Mouse (Mus musculus) frontal cortex, adult 2 months (tissue): ENCODE data around the gene Gm10518. TPM values are rescaled to one million over a fixed set of nuclear protein-coding genes. Genes with fewer than 3 reads are reported as not detected.

ENCODE experiments used
- DNase-seq, 2 experiments: peaks; one replicate each; pipeline ENCODE4 v3.0.0; 2022; ENCODE audit warnings: low spot score in 1 of 2; ENCODE audit errors: extremely low spot score in 1 of 2
- polyA plus RNA-seq: library from polyadenylated mRNA; depleted of rRNA; stranded (reverse); fragments of >200 nt; gene quantifications from 2 replicates; pipeline ENCODE4 v1.2.3, GENCODE M21; 2012; rRNA removed

The Gm10518 gene
- polyA plus RNA-seq, 1 experiment: not detected

- DNase-seq: no peak
Measured at GRCm38 (mm10) chr1:179832710-179833240, 29.6 kb downstream of the Gm10518 start.

DNA sequence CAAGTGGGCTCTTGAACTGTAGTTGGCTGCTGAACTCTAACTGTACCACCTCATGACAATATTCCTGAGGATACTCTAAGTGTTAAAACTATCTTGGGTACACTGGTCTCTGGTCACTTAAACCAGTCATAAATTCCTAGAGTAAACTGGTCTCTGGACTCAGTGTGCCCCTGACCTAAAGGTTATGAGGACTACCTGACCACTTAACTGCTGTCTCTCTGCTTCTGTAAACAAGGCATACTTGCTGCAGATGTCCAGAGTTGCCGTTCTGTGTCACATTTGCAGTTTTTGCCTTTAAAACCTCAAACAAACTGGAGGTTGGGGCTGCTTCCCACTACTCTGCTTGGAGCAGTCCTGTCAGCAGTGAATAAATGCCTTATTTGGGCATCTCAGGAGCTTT, 30.4 kb downstream of the Gm10518 start:
- no peak for DNase-seq

- no peak for DNase-seq
Measured at GRCm38 (mm10) chr1:179835753-179836425, 32.7 kb downstream of the Gm10518 start.

GRCm38 (mm10) chr1:179836426-179837404, 33.5 kb downstream of the Gm10518 start:
- DNase-seq: peak in 1 of 2 experiments; percentile 33

DNA sequence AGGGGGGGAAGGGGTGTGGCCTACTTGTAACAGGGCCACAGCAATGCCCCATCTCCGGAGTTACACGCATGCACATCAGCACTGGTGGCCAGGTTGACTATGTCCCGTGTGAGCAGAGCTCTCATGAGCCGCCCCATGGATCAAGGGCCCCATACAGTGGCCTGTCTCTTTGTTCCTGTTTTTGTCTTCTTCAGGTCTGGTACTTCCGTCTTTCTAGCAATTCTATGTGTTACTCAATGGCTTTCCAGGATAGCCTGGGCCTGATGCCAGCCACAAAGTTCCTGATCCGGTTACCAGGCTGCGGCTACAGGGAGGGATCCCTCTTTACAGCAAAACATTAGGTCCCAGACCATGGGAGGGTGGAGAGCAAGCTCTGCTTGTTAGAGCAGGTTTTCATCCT, 39.4 kb downstream of the Gm10518 start:
- DNase-seq: no peak

DNA sequence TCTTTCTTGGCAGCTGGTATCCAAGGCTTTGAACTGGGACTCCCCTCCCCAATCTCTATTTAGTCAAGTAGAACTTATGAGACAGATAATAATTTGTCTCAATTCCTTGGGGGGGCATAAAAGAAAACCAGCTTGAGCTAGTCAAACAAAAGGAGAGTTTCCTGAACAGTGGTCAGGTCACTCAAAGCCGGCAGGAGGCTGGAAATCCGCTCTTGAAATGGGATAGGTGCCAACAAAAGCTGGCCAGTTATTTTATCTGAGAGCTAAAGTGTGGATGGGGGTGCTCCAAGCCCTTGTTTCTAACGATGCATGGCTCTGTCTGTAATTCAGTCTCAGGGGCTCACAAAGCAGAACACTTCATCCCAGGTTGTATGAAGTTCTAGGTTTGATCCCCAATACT, 40.8 kb downstream of the Gm10518 start:
- no peak for DNase-seq

DNA sequence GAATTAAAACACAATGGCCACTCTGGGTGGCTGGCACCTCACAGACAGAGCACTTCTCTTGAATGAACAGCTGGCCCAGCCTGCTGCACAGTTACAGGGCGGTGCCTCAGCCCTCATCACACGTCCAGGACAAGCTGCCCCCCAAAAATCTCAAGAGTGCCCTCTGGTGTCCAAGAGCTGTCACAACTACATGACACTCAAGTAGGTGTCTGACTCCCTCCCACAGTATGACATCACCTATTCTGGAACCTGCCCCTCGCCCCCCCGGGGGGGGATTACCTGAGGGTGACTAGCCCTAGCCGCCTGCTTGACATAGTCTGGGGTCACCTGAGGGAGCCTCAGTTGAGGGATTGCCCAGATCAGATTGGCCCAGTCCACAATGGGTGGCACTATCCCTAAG, 41.7 kb downstream of the Gm10518 start:
- peak; percentile 33 to 71 for DNase-seq

DNA sequence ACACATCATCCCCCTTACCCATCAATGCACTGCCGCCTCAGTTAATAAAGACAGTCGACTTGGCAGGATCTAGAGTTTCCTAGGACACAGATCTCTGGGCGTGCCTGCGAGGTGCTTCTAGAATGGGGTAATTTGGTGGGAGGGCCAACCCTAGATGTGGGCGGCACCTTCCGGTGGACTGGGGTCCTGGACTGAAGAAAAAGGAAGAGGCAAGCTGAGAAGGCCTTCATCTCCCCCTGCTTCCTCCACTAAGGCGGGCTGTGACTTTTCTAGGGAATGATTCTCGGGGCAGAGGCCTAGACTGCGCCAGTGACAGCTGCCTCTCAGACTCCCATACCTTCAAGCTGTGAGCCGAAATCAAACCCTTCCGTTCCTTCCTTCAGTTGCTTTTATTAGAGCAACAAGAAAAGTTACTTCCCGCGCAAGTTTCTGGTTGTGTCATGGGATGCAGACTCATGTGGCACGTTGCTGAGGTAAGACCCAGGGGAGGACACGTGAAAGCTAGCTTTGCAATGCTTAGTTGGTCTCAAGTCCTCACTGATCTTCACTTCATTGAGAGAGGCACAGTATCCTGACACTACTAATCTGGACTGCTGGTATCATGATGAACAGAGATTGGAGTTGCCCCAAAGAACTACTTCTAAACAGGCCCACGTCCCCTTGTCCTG, 42.8 kb downstream of the Gm10518 start:
- no peak for DNase-seq

DNA sequence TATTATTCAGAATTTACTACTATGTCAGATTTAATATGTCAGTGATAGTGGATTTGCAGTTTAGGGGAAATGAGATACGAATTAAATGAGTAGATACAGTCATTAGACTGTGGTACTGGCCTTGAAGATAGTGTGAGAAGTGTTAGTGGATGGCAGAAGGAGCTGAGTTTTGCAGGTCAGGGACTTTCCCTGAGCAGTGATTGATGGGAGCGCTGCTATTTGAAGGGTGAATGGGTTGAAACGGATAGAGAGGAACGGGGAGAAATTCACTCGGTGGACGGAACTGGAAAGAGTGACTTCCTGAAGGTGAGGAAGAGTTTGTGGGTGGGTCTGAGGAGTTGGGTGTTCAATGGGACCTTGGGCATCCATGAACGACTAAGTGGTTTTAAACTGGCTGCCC, 44.0 kb downstream of the Gm10518 start:
- no peak for DNase-seq

DNA sequence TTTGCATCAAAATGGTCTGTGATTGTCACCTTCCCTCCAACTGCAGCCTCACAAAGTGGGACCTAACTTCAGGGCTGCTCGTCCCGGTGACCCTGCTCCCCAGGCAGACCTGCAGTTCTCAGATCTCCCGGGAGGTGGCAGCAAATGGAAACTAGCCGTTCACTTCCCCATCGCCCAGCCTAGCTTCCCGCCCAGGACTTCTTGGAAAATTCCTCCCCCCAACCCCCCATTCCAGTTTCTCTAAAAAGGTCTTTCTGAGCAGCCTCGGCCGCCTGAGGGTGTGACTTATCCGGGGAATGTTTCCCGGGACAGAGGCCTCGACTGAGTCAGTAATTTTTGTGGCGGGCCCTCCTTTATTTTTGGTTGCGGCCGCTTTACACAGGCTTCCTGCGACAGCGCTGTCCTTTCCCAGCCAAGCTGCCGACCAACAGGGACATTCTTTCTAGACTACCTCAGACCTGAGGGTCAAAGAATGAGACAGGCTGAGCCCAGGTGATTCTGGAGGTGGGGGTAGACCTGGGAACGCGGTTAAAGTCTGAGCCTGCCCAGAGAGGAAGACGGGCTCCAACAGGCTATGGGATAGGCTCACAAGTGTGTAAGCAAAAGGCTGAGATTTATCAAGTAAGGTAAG, 44.7 kb downstream of the Gm10518 start:
- DNase-seq: peak; percentile 25 to 90

GRCm38 (mm10) chr1:179853421-179853820, 50.2 kb downstream of the Gm10518 start:
- DNase-seq: peak in 1 of 2 experiments; percentile 40

Other genes starting within 250 kb of the Gm10518 start
- 76.6 and 90.6 TPM in 2 replicates for gene Sccpdh, start 135.2 kb upstream of the Gm10518 start, polyA plus RNA-seq
- 0.04 and 0.12 TPM in 2 replicates for gene Kif28, start 58.1 kb upstream of the Gm10518 start, polyA plus RNA-seq
- gene Ahctf1, start 304 bp downstream of the Gm10518 start, polyA plus RNA-seq: 30.3 and 32.8 TPM in 2 replicates
- 118 and 133 TPM in 2 replicates for gene Cdc42bpa, start 157.1 kb downstream of the Gm10518 start, polyA plus RNA-seq